Mouse (Mus musculus): Measurements from ENCODE around the gene Nmnat1. TPM values are rescaled to one million over a fixed set of nuclear protein-coding genes. Genes with fewer than 3 reads are reported as not detected.
A peak's percentile ranks its signal among the peaks of the same experiment; 100 is the strongest.

The Nmnat1 gene
- polyA plus RNA-seq, 1 experiment, result 11.2 TPM

DNA sequence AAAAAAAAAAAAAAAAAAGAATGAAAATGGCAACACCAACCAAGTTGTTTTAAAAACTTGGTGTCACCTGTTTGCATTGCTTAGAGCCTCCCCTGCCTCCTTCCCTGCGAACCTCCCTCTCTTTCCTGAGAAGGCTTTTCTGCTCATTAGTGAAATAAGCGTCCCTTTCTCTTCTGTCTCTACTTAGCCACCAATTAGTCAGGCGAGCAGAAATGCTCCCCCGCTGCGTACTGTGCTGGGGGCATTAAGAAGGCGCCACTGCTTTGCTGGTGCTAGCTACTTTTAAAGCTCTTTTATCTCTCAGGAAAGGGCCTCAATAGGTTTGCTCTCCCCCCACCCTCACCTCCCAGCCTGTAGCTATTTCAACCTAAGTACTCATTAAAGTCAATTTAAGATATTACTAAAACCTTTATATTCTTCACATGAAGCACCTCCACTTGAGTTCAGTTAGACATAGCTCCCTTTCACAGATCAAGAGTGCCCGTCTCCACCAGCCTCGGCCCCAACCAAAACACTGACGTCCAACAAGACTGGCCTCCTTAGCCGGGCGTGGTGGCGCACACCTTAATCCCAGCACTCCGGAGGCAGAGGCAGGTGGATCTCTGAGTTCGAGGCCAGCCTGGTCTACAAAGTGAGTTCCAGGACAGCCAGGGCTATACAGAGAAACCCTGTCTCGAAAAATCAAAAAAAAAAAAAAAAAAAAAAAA, 20.4 kb upstream of the Nmnat1 start:
- Histone ChIP-seq H3K4me1 (ENCODE audit: control insufficient read depth, insufficient read depth, low read length) (no peaks in the 10 kb centered on the region), H3K27me3 (ENCODE audit: control insufficient read depth, insufficient read depth, low read length) (no peaks in the 10 kb centered on the region), H3K4me3 (replicated peaks; ENCODE audit: insufficient read depth, low read depth, low read length) (no peak overlapping the region), H3K27ac (ENCODE audit: insufficient read depth, low read length) (no peak overlapping the region)
- 62% methylated on average over 15 of the region's 15 CpGs for WGBS
- TF ChIP-seq CTCF (IDR thresholded peaks at IDR 0.05; ENCODE audit: borderline replicate concordance, insufficient read depth, low read depth, low read length) (no peak), POLR2A (IDR thresholded peaks at IDR 0.05; ENCODE audit: borderline replicate concordance, insufficient read depth, low read length) (no peak)
- no peak for DNase-seq

DNA sequence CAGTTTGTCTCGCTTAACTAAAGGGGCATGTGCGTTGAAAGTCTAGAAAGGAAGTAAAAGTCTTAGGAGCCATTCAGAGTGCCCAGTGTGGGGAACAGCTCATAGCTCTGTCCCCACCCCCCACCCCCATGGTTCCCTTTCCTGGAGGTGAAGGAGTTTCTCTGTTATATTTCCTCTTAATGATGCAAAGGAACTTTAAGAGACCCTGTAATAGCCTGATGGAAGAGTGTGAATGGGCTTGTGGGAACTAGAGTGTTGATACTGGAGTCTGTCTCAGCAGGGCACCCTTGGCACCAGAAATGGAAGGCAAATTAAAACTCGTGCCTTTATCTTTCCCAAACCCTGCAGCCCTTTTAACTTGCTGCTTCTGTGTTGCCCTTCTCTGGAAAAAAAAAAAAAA, 19.9 kb upstream of the Nmnat1 start:
- H3K27ac ChIP-seq (ENCODE audit: insufficient read depth, low read length), result no peak overlapping the region
- DNase-seq, result no peak
- H3K4me1 ChIP-seq (ENCODE audit: control insufficient read depth, insufficient read depth, low read length), result no peaks in the 10 kb centered on the region
- H3K4me3 ChIP-seq (replicated peaks; ENCODE audit: insufficient read depth, low read depth, low read length), result no peak overlapping the region
- H3K27me3 ChIP-seq (ENCODE audit: control insufficient read depth, insufficient read depth, low read length), result no peaks in the 10 kb centered on the region
- 40% methylated on average over 3 of the region's 3 CpGs for WGBS
- TF ChIP-seq CTCF (IDR thresholded peaks at IDR 0.05; ENCODE audit: borderline replicate concordance, insufficient read depth, low read depth, low read length), result no peak

DNA sequence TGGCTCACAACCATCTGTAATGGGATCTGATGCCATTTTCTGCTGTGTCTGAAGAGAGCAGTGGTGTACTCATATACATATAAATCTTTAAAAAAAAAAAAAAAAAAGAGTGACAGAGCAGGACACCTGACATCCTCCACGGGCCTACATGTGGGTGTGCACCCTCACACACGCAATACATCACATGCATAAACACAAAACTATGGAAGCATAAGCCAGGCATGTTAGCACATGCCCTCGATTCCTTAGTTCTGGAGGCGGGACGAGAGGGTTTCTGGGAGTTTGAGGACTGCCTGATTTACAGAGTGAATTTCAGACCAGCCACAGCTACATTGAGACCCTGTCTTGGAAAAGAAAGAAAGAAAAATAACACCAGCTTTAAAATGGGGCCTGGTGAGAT, 19.4 kb upstream of the Nmnat1 start:
- Histone ChIP-seq H3K27me3 (ENCODE audit: control insufficient read depth, insufficient read depth, low read length) (no peaks in the 10 kb centered on the region), H3K27ac (ENCODE audit: insufficient read depth, low read length) (no peak overlapping the region), H3K4me1 (ENCODE audit: control insufficient read depth, insufficient read depth, low read length) (no peaks in the 10 kb centered on the region), H3K4me3 (replicated peaks; ENCODE audit: insufficient read depth, low read depth, low read length) (no peak overlapping the region)
- DNase-seq, result no peak
- TF ChIP-seq POLR2A (IDR thresholded peaks at IDR 0.05; ENCODE audit: borderline replicate concordance, insufficient read depth, low read length) (no peak), CTCF (IDR thresholded peaks at IDR 0.05; ENCODE audit: borderline replicate concordance, insufficient read depth, low read depth, low read length) (no peak)
- WGBS, result 78% methylated on average over 5 of the region's 5 CpGs

DNA sequence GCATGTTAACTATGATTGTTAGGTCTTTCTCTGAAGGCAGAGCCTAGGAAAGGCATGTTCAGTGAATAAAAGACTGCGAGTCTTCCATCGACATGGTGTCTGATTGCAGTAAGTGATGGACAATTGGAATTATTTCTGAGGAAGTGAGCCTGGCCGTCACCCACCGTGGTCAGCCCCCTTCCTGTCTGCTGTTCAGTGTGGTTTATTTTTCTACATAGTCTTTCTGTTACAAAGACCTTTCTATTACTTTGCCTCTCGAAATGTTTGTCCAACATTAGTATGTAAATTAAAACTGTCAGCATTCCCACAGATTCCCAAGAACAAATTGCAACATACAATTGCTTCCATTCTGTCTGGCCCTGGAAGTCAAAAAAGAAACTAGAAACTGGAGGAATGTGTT, 14.8 kb upstream of the Nmnat1 start:
- WGBS, result 78% methylated on average over 5 of the region's 5 CpGs
- Histone ChIP-seq H3K27ac (ENCODE audit: insufficient read depth, low read length) (no peak overlapping the region), H3K4me1 (ENCODE audit: control insufficient read depth, insufficient read depth, low read length) (no peaks in the 10 kb centered on the region), H3K27me3 (ENCODE audit: control insufficient read depth, insufficient read depth, low read length) (no peaks in the 10 kb centered on the region), H3K4me3 (replicated peaks; ENCODE audit: insufficient read depth, low read depth, low read length) (no peak overlapping the region)
- DNase-seq, result no peak
- TF ChIP-seq POLR2A (IDR thresholded peaks at IDR 0.05; ENCODE audit: borderline replicate concordance, insufficient read depth, low read length) (no peak), CTCF (IDR thresholded peaks at IDR 0.05; ENCODE audit: borderline replicate concordance, insufficient read depth, low read depth, low read length) (no peak)

DNA sequence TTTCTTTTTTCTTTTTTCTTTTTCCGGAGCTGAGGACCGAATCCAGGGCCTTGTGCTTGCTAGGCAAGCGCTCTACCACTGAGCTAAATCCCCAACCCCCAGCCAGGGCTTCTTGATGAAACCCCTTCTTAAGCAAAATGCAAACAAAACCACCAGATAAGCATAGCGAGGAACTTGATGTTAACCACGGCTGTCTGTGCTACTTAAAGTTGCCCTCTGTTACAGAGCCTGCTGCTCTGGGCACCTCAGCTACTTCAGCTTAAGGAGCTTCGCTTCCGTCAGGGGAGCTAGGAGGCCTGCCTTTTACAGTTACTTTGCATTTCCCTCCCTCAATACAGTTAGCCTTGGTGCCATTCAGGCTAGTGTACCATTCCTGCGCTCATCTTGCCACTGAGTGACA, 13.9 kb upstream of the Nmnat1 start:
- no peaks in the 10 kb centered on the region for H3K27me3 ChIP-seq (ENCODE audit: control insufficient read depth, insufficient read depth, low read length)
- DNase-seq, result no peak
- no peak overlapping the region for H3K27ac ChIP-seq (ENCODE audit: insufficient read depth, low read length)

DNA sequence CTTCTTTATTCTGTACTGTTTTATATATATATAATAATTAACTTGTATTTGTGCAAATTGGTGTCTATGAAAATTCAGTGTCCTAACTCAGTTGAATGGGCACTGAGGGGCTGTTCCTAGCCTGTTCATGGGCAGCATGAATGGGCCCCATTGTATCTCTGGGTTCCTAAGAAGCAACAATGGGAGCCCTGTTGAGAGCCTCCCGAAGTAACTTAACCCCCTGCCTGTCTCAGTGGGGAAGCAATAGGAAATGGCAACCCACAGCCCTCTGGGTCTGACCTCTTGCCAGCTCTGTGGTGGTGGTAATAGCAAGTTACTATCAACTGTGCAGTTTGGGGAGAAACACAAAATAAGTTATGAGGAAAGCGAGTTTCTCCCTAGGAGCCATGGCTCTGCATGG, 11.6 kb upstream of the Nmnat1 start:
- TF ChIP-seq POLR2A (IDR thresholded peaks at IDR 0.05; ENCODE audit: borderline replicate concordance, insufficient read depth, low read length) (no peak), CTCF (IDR thresholded peaks at IDR 0.05; ENCODE audit: borderline replicate concordance, insufficient read depth, low read depth, low read length) (no peak)
- H3K27me3 ChIP-seq (ENCODE audit: control insufficient read depth, insufficient read depth, low read length), result no peaks in the 10 kb centered on the region
- no peak overlapping the region; the same call in 1 of the 2 replicates for H3K27ac ChIP-seq (ENCODE audit: insufficient read depth, low read length)
- H3K4me3 ChIP-seq (replicated peaks; ENCODE audit: insufficient read depth, low read depth, low read length), result no peak overlapping the region
- WGBS, result 18% methylated on average over 2 of the region's 2 CpGs
- peak in 1 of 2 experiments; percentile 18 for DNase-seq
- H3K4me1 ChIP-seq (ENCODE audit: control insufficient read depth, insufficient read depth, low read length), result no peaks in the 10 kb centered on the region

More for the DNA sequence above, 13.9 kb upstream of the Nmnat1 start:
- TF ChIP-seq POLR2A (IDR thresholded peaks at IDR 0.05; ENCODE audit: borderline replicate concordance, insufficient read depth, low read length) (no peak), CTCF (IDR thresholded peaks at IDR 0.05; ENCODE audit: borderline replicate concordance, insufficient read depth, low read depth, low read length) (no peak)
- whole genome bisulfite sequencing, result 89% methylated on average over 8 of the region's 8 CpGs
- Histone ChIP-seq H3K4me1 (ENCODE audit: control insufficient read depth, insufficient read depth, low read length) (no peaks in the 10 kb centered on the region), H3K4me3 (replicated peaks; ENCODE audit: insufficient read depth, low read depth, low read length) (no peak overlapping the region)

DNA sequence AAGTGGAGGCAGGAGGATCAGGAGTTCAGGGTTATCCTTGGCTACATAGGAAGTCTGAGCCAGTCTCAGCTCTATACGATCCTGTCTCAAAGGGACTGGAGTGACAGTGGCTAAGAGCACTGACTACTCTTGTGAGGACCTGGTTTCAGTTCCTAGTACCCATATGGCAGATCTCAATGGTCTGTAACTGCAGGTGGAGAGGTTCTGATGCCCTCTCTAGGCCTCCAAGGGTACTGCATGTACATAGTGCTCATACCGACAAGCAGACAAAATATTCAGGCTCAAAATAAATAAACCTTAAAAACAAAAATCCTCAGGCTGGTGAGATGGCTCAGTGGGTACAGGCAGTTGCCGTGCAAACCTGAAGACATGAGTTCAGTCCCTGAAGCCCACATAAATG, 6.1 kb upstream of the Nmnat1 start:
- TF ChIP-seq CTCF (IDR thresholded peaks at IDR 0.05; ENCODE audit: borderline replicate concordance, insufficient read depth, low read depth, low read length) (peak; percentile 24; the same call in 1 of the 2 replicates), POLR2A (IDR thresholded peaks at IDR 0.05; ENCODE audit: borderline replicate concordance, insufficient read depth, low read length) (no peak)
- no peak for DNase-seq
- Histone ChIP-seq H3K27me3 (ENCODE audit: control insufficient read depth, insufficient read depth, low read length) (no peaks in the 10 kb centered on the region), H3K4me1 (ENCODE audit: control insufficient read depth, insufficient read depth, low read length) (no peaks in the 10 kb centered on the region; the same call in 1 of the 2 replicates), H3K27ac (ENCODE audit: insufficient read depth, low read length) (no peak overlapping the region), H3K4me3 (replicated peaks; ENCODE audit: insufficient read depth, low read depth, low read length) (no peak overlapping the region)
- WGBS, result 98% methylated on average over 3 of the region's 3 CpGs

DNA sequence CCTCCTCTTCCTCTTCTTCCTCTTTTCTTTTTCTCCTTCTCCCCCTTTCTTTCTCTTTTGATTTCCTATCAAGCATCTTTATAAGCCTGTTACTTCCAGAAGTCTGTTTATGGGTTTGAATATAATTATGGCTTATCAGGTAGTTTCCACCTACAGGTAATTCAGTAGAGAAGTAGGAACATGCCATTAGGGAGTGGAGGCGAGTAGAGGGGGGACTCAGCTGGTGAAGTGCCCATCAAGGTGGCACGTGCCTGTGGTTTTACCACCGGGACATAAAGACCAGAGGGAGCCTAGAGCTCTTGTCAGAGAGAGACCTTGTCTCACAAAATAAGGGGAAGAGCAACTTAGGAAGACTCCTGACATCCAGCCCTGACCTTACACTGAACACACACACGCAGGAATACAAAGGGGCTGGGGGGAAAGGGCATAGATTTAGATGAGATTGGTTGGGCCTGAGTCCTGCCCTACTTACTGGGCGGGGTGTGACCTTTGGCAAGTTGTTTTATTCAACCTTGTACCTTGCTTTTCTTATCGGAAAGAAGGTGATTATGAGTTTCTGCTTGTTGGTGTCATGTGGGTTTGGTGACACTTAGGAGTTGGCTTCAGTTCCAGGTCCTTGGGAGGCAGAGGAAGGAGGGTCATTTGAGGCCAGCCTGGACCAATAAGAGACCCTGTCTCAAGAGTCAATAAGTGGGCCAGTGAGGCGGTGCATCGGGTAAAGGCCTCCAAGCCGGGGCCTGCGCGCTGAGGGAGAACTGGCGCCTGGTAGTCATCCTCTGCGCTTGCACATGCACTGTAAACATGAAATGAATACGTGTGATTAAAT, 4.6 kb upstream of the Nmnat1 start:
- TF ChIP-seq POLR2A (IDR thresholded peaks at IDR 0.05; ENCODE audit: borderline replicate concordance, insufficient read depth, low read length), result no peak
- no peak for TF ChIP-seq CTCF (IDR thresholded peaks at IDR 0.05; ENCODE audit: borderline replicate concordance, insufficient read depth, low read depth, low read length)
- Histone ChIP-seq H3K4me3 (replicated peaks; ENCODE audit: insufficient read depth, low read depth, low read length) (no peak overlapping the region), H3K27ac (ENCODE audit: insufficient read depth, low read length) (no peak overlapping the region), H3K4me1 (ENCODE audit: control insufficient read depth, insufficient read depth, low read length) (no peaks in the 10 kb centered on the region; the same call in 1 of the 2 replicates), H3K27me3 (ENCODE audit: control insufficient read depth, insufficient read depth, low read length) (no peaks in the 10 kb centered on the region)
- DNase-seq, result no peak
- 95% methylated on average over 14 of the region's 14 CpGs for WGBS
